Mouse (Mus musculus) forebrain, postnatal 0 days (tissue): ENCODE results near the gene Pde11a. TPM values are rescaled to one million over a fixed set of nuclear protein-coding genes. Genes with fewer than 3 reads are reported as not detected.

ENCODE experiments used
- ATAC-seq: fragments of 200-750 bp; cut with Nextera tagmentation; 2 replicates; pipeline ENCODE4 v1.8.0; 2017; ENCODE audit warnings: mild to moderate bottlenecking, moderate library complexity
- DNase-seq: peaks from one replicate; pipeline ENCODE4 v3.0.0-alpha.2; 2015
- H3K27ac ChIP-seq: fragments of 300-500 bp; sonication (generic); 2 replicates; pipeline ENCODE4 v1.5.1; 2014; ENCODE audit warnings: low read depth, mild to moderate bottlenecking, antibody characterized with exemption, low read length, moderate library complexity, mixed read lengths
- H3K27me3 ChIP-seq: fragments of 300-500 bp; sonication (generic); 2 replicates; pipeline ENCODE4 v1.6.1; 2014; ENCODE audit warnings: mild to moderate bottlenecking, low read length, mixed read lengths; ENCODE audit not compliant: insufficient read depth
- H3K36me3 ChIP-seq: fragments of 300-500 bp; sonication (generic); 2 replicates; pipeline ENCODE4 v1.6.1; 2014; ENCODE audit warnings: mild to moderate bottlenecking, moderate library complexity; ENCODE audit not compliant: insufficient read depth
- H3K4me1 ChIP-seq: fragments of 300-500 bp; sonication (generic); 2 replicates; pipeline ENCODE4 v1.6.1; 2014; ENCODE audit warnings: antibody characterized with exemption; ENCODE audit not compliant: insufficient read depth
- H3K4me2 ChIP-seq: fragments of 300-500 bp; sonication (generic); 2 replicates; pipeline ENCODE4 v1.6.1; 2014; ENCODE audit warnings: low read depth, mild to moderate bottlenecking, moderate library complexity
- H3K4me3 ChIP-seq: fragments of 300-500 bp; sonication (generic); 2 replicates; pipeline ENCODE4 v1.5.1; 2014; ENCODE audit warnings: low read depth, low read length, mixed read lengths
- H3K9ac ChIP-seq: fragments of 300-500 bp; sonication (generic); 2 replicates; pipeline ENCODE4 v1.6.1; 2014; ENCODE audit warnings: mild to moderate bottlenecking
- H3K9me3 ChIP-seq: fragments of 300-500 bp; sonication (generic); 2 replicates; pipeline ENCODE4 v1.6.1; 2016; ENCODE audit warnings: low read length
- CTCF ChIP-seq: sonication (generic); IDR thresholded peaks from 2 replicates; pipeline ENCODE4 v1.5.1; 2016; ENCODE audit warnings: antibody characterized with exemption, control low read depth, low read depth
- WGBS: fragments of 180-500 bp; shearing (Covaris S2); extraction: QIAGEN DNeasy Blood & Tissue Kit; methylation state at CpG from one replicate; pipeline ENCODE4 v1.1.7; 2014; 5-methylcytosine and 5-hydroxymethylcytosine counted together
- polyA plus RNA-seq: library from polyadenylated mRNA; unstranded; fragments of >200 nt; fragmentation: Nextera tagmentation; extraction: Ambion mirVana; gene quantifications from 2 replicates; pipeline ENCODE4 v1.2.1, GENCODE M21; 2015
- total RNA-seq: library from RNA; depleted of rRNA; stranded (reverse); fragments of >200 nt; gene quantifications from 2 replicates; pipeline ENCODE4 v1.2.3, GENCODE M21; 2014

Gene Pde11a
- total and polyA plus RNA-seq, 2 experiments from 2014 or later, result 0.86 to 1.0 TPM

- no peaks in the 10 kb centered on the region for H3K36me3 ChIP-seq
- H3K4me2 ChIP-seq, result no peak overlapping the region
- H3K27me3 ChIP-seq, result no peaks in the 10 kb centered on the region
- ATAC-seq, result no peak
- WGBS, result 88% methylated on average over 3 of the region's 3 CpGs
- no peaks in the 10 kb centered on the region for H3K9me3 ChIP-seq
- no peak overlapping the region for H3K27ac ChIP-seq
- DNase-seq, result no peak
- H3K4me3 ChIP-seq, result no peak overlapping the region
- H3K4me1 ChIP-seq, result no peaks in the 10 kb centered on the region
- TF ChIP-seq CTCF, result no peak
- no peak overlapping the region for H3K9ac ChIP-seq
Measured at GRCm38 (mm10) chr2:76083901-76084300, 254.7 kb downstream of the Pde11a start.

- H3K9ac ChIP-seq, result no peak overlapping the region
- TF ChIP-seq CTCF, result no peak
- no peak for DNase-seq
- no peaks in the 10 kb centered on the region for H3K9me3 ChIP-seq
- no peaks in the 10 kb centered on the region for H3K4me1 ChIP-seq
- no peak overlapping the region for H3K4me2 ChIP-seq
- H3K36me3 ChIP-seq, result no peaks in the 10 kb centered on the region
- WGBS, result 81% methylated on average over 2 of the region's 2 CpGs
- no peak for ATAC-seq
- no peak overlapping the region for H3K27ac ChIP-seq
- no peaks in the 10 kb centered on the region for H3K27me3 ChIP-seq
- no peak overlapping the region for H3K4me3 ChIP-seq
Measured at GRCm38 (mm10) chr2:76083396-76083795, 255.2 kb downstream of the Pde11a start.

GRCm38 (mm10) chr2:76081991-76082390 lies 256.6 kb downstream of the Pde11a start:
- Histone ChIP-seq H3K27ac (no peak overlapping the region), H3K9ac (no peak overlapping the region), H3K4me2 (no peak overlapping the region), H3K4me3 (no peak overlapping the region), H3K27me3 (no peaks in the 10 kb centered on the region), H3K9me3 (no peaks in the 10 kb centered on the region), H3K4me1 (no peaks in the 10 kb centered on the region), H3K36me3 (no peaks in the 10 kb centered on the region)
- no peak for ATAC-seq
- no peak for TF ChIP-seq CTCF
- no peak for DNase-seq
- 87% methylated on average over 5 of the region's 5 CpGs for WGBS

- Histone ChIP-seq H3K27ac (peak overlapping the region; percentile 35; the same call in 1 of the 2 replicates), H3K9me3 (no peaks in the 10 kb centered on the region), H3K4me2 (no peak overlapping the region), H3K4me1 (no peaks in the 10 kb centered on the region), H3K4me3 (no peak overlapping the region), H3K9ac (no peak overlapping the region), H3K27me3 (no peaks in the 10 kb centered on the region), H3K36me3 (no peaks in the 10 kb centered on the region)
- no peak for TF ChIP-seq CTCF
- ATAC-seq (peak; percentile 60; the same call in 1 of the 2 replicates), DNase-seq (no peak)
- WGBS, result 65% methylated on average over 3 of the region's 3 CpGs
Measured at GRCm38 (mm10) chr2:76080549-76080948, 258.0 kb downstream of the Pde11a start.

- no peak for DNase-seq
- Histone ChIP-seq H3K4me3 (no peak overlapping the region), H3K27ac (no peak overlapping the region), H3K9me3 (no peaks in the 10 kb centered on the region), H3K27me3 (no peaks in the 10 kb centered on the region), H3K9ac (no peak overlapping the region), H3K4me1 (no peaks in the 10 kb centered on the region), H3K4me2 (no peak overlapping the region), H3K36me3 (no peaks in the 10 kb centered on the region)
- no peak for TF ChIP-seq CTCF
- 72% methylated on average over 2 of the region's 2 CpGs for WGBS
- ATAC-seq, result no peak
Measured at GRCm38 (mm10) chr2:76076838-76077237, 261.7 kb downstream of the Pde11a start.

- Histone ChIP-seq H3K9ac (no peak overlapping the region), H3K4me1 (no peaks in the 10 kb centered on the region), H3K4me2 (no peak overlapping the region), H3K4me3 (no peak overlapping the region), H3K27ac (no peak overlapping the region), H3K9me3 (no peaks in the 10 kb centered on the region), H3K36me3 (no peaks in the 10 kb centered on the region), H3K27me3 (no peaks in the 10 kb centered on the region)
- DNase-seq, result no peak
- ATAC-seq, result no peak
- WGBS, result 97% methylated on average over 4 of the region's 4 CpGs
- TF ChIP-seq CTCF, result no peak
Measured at GRCm38 (mm10) chr2:76076047-76076446, 262.5 kb downstream of the Pde11a start.

GRCm38 (mm10) chr2:76073079-76073478 lies 265.5 kb downstream of the Pde11a start:
- DNase-seq, result no peak
- H3K4me2 ChIP-seq, result no peak overlapping the region
- H3K4me1 ChIP-seq, result peaks cover 4% of the 10 kb centered on the region; the same call in 1 of the 2 replicates
- no peak for TF ChIP-seq CTCF
- no peak overlapping the region for H3K4me3 ChIP-seq
- 47% methylated on average over 6 of the region's 6 CpGs for WGBS
- H3K9ac ChIP-seq, result no peak overlapping the region
- H3K9me3 ChIP-seq, result no peaks in the 10 kb centered on the region
- no peaks in the 10 kb centered on the region for H3K27me3 ChIP-seq
- H3K27ac ChIP-seq, result no peak overlapping the region
- no peak for ATAC-seq
- H3K36me3 ChIP-seq, result no peaks in the 10 kb centered on the region
